Mouse (Mus musculus) layer of hippocampus, adult 9-10 months (tissue): ENCODE data around the gene Myct1.
A peak's percentile ranks its signal among the peaks of the same experiment; 100 is the strongest.

Source experiments
- DNase-seq: peaks from one replicate; pipeline ENCODE4 v3.0.0; 2022; ENCODE audit warnings: low spot score

Gene Myct1

DNA sequence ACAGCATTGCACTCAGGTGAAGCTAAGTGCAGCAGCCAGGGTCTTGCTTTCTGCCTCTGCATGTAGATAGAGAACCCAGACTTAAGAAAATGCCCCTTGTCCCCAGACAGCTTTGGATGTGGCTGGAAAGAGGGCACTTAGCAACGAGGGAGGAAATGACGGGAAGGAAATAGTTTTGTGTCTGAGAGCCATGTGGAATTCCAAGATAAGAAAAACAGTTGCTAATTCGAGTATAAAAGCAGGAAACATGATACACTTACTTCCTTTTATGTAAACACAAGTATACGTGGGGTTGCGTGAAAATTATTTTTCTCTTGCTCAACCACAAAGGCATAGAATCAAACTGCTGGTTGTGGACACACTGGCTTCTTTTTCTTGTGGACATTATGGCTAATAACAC lies at the start of gene Myct1:
Myct1 (plus strand) TSS at position 312 of the 400 bp plus-strand sequence.
- DNase-seq: no peak

DNA sequence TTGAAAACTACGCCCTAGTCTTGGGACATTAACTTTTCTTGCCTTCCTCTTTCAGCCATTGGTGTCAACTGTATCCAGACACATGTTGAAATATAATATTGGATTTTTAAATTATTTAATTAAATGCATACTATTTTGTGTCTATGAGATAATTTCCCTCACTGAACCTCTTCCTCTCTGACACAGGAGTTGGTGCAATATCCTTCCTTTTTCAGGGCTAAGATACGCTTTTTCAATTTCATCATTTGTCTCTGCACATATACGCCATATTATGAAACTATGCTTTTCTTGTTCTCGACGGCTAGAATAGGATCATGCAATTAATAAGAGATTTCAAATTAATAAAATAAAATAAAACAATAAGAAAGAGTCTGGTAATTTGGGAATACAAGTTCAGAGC lies 47.1 kb upstream of the Myct1 start:
- no peak for DNase-seq

DNA sequence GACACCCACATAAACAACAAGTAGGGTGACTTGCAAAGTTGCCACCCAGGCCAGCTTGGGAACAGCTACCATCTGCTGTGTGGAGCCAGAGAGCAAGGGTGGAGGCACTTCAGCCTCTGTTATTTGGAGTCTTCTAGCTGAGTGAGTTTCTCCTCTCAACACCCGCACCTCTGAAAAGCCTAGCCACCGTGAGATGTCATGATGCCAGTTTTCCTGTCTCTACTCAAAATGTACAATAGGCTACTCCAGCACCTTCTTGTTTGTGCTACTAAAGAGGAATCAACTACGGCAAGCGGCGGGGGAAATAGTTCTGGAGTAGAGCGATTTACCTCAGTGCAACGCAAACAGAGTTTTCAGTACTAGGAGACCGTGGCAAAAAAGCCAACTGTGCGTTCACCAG lies 45.8 kb upstream of the Myct1 start:
- no peak for DNase-seq

DNA sequence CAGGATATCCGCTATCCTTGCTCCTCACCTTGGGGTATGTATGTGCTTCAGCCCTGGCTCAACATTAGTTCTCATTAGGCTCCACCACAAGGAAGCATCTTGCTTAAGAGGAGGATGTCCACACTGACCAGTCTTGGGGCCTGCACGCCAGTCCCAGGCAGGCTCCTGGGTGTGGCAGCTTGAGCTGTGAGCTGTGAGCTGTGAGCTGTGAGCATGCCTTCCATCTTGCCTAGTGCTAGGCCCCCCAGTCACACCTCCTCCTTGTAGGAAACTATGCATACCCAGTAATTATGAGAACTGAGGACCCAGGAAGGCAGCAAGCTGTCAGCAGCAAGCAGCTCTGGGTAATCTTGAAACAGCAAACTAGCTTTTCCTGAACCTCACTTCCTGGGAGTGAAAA lies 44.9 kb upstream of the Myct1 start:
- no peak for DNase-seq

DNA sequence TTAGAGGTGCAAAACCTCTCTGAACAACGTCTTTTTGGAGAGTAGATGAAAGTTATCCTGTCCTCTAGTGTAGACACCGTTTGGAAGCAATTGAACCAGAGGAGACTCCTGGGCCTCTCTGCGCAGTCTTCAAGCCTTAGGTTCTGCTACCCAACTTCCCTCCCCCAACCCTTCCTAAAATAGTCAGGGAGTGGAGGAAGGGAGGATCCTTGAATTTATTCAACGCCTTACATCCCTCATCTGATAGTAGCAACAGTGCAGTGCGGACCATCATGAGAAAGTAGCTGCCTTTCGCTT lies 43.8 kb upstream of the Myct1 start:
- DNase-seq: no peak

DNA sequence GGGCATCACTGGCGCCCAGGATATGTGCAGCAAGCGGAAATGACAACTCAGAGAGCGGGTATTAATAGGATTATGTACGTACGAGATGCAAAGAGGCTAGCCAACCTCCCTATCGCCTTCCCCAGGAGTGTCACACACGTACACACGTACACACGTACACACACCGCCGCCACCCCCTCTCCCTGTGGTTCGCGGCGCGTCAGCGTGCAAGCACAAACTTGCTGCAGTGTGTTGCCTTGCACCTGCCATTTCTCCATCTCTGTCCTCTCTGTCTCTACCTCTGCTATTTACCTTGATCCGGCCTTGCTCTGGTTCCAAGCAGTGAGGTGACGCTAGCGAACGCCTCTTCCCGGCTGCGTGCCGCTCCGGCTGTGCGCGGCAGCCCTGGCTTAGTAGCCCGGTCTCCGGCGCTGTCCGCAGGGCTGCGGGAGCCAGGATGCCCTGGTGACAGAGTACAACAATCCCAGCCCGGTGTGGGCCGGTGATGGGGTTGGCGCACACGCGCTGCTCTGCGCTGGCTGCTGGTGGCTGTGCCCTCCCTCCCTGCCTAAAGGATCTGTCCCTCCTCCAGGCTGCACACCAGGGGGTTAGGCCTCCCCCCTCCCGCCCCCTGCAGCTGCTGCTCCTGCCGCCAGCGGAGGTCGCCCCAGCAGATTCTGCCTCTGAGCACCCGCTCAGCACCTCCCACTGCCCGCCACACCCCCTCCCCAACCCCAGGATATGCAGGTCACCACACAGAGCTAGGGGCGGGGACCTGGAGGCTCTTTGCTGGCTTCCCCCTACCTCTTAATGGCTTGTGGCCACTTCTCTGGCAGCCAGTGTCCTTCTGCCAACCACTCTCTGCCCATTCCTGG lies 43.2 kb upstream of the Myct1 start:
- peak; percentile 12 for DNase-seq

DNA sequence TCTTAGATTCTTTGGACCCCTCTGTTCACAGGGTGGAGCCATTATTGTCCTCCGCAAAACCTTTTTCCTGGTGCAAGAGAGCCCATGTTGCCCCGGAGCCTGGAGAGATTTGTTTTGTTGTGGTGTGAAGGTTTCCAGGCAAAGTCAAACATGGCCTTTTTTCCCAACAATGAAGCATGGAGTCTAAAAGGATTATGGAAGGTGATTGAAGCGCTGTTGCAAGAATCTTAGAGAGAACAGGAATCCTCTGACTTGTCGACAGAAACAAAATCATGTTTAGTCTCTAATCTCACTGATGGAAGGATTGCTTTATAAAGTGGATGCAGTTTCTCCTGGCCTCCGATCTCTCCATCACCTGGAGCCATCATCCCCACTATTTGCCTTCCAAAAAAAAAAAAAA lies 42.2 kb upstream of the Myct1 start, which contains the start of gene Syne1:
Syne1 (minus strand) TSS at position 101 of the 400 bp plus-strand sequence.
- DNase-seq: no peak

DNA sequence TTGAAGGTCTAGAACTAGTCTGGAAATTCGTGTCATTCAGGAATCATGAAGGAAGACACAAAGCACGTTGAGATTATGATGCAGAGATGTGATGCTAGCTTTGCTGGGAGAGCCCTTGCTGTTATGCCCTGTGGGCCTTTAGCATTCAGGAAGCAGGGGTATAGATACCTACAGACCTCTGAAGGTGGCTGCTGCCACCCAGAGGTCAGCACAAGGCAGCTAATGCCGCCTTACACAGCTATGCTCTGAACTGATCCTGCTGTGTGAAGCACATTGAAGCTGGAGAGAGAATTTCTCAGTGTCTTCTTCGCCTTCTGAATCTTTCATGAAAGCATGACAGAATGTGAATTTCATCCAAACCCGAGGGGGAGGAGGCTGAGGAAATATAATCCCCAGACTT lies 38.6 kb upstream of the Myct1 start:
- no peak for DNase-seq

DNA sequence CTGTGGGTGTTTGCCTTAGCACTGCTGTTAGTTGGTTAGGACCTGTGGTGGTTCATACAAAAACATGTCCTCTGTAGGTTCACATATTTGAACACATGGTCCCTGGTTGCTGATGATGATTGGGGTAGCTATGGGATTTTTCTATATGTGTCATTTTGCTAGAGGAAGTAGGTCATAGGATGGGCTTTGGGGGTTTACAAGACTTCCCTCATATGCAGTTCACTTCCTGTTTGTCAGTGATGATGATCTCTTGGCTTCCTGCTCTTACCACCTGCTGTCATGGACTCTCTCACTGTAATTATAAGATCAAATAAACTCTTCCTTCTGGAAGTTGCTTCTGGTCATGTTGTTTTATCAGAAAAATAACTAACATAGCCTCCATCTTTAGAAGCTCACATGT lies 34.8 kb upstream of the Myct1 start:
- DNase-seq: no peak

DNA sequence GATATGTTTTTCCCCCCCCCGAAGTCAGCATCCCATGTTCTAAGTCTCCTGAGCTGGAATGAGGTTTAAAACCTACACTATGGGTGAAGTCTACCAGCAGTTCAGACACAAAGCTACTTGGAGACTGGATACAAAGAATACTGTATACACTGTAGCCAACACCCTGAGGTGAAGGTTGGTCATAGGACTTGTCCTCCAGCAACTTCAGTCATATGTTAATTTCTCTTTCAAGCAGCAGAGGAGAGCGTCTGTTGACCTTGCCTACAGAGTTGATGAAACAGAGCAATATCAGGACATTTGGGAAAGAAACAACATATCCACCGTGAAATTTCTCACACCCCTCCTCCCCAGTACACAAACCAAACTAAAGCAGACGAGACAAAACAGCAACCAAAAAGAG lies 33.0 kb upstream of the Myct1 start:
- no peak for DNase-seq

DNA sequence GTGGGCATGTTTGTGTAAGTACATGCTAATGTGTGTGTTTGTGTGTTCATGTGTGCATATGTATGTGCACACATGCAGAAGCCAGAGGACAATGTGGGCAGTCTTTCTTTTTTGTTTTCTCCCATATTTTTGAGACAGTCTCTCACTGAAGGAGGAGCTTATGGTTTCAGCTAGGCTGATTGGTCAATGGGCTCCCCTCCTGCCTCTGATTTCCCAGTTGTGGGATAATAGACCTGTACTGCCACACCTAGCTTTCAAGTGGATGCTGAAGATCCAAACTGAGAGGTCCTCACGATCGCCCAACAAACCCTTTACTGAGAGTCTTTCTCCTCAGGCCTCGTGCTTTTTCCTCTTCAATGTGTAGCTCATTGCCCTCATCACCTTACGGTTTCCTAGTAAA lies 31.9 kb upstream of the Myct1 start:
- no peak for DNase-seq

DNA sequence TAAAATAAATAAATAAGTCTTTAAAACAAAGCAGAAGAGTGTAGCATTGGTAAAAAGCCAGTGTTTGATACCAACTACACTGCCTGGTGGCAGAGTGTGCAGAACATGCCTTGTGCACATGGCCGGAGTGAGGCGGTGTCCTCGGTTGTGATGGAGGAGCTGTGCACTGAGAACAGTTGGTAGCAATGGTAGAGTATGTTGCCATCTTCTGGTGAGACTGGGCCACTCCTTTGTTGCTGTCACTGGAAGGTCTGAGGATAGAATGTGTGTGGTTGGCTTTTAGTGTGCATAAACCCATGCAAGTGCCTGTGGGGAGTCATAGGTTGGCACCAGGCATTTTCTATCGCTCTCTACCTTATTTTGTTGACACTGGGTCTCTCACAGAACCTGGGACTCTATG lies 24.6 kb upstream of the Myct1 start:
- no peak for DNase-seq

DNA sequence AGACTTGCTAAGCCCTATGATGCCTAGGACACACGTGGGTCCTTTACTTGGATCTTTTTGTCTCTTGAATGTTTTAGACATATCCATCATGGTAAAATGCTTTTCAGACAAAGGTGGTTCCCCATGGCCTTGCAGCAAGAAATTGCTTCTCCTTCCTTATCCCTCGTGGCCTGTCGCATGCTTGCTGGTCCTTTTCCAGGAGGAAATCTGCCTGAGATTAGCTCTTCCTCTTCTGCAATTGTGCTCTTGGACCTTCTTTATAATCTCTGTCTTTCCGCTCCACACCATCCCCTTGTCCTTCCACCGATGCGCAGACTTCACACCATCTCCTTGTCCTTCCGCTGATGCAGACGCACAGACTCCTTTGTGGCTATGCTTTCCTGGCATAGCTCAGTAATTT lies 23.5 kb upstream of the Myct1 start:
- DNase-seq: no peak

DNA sequence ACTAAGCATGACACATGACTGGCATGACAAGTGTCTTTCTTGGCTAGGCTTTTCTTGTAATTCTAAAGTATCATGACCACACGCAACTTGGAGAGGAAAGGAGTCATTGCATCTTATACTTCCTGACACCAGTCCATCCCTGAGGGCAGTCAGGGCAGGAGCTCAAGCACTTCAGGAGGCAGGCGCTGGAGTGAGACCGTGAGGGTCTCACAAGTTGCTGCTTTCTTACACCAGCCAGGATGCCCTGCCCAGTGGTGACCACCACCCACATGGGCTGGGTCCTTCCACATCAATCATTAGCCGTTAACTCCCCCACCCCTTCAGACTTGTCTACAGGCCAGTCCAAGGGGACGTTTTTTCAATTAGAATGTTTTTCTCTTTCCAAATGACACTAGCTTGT lies 22.2 kb upstream of the Myct1 start:
- no peak for DNase-seq

DNA sequence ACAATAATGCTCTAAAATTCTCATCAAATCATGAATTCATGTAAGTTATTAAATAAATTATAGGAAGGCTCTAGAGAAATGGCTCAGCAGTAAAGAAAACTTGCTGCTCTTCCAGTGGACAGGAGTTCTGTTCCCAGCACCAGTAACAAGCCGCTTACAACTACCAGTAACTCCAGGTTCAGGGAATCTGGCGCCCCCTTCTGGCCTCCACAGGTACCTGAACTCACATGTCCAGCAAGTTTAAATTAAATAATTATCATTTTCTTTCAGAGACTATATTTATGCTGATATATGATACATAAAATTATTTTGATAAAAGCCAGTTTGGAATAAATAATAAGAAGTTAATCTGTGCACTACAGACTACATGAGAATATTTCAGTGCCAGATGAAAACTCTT lies 20.2 kb upstream of the Myct1 start:
- DNase-seq: no peak

DNA sequence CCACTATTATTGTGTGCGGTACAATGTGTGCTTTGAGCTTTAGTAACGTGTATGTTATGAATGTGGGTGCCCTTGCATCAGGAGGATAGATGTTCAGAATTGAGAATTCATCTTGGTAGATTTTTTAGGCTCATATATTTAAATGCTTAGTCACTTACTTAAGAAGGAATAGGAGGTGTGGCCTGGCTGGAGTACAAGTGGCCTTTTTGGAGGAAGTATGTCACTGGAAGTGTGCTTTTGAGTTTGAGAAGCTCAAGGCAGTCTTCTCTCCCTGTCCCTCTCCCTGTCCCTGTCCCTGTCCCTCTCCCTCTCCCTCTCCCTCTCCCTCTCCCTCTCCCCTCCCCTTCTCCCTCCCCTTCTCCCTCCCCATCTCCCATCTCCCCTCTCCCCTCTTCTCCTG lies 2.5 kb upstream of the Myct1 start:
- no peak for DNase-seq

DNA sequence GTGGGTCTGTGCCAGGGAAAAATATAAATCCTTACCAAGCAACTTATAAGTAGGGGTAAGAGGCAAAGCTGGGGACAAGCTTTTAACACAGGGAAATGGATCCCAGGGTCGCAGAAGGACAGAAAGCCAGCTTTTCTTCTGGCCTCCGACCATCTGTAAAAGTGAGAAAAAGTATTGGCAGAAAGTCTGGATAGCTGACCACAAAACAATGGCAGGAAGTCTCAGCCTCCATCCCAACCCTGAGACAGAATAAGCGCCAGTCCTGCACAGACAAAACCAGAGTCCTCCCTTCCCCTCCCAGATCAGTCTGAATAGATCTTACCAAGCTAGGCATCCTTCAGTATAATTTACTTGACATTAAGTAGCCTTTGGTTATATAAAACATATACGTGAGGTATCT lies 1.6 kb upstream of the Myct1 start:
- no peak for DNase-seq

DNA sequence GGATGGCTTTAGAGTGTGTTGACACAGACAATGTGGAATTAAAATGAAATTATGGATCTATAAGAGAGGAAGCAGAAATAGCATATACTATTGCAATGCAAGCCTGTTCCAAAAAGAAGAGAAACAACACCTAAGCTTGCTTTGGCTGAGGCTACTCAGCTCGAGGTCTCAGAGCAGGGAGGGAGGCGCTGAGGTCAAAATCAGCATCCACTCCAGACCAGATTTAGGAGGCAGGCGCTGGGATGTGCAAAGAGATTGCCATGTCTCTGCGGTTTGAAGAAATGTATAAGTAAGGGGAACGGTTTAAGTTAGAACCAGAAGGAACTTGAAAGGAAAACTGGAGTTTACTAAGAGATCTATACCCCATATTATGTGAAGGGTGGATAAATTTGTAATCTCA lies 882 bp downstream of the Myct1 start:
- DNase-seq: no peak

DNA sequence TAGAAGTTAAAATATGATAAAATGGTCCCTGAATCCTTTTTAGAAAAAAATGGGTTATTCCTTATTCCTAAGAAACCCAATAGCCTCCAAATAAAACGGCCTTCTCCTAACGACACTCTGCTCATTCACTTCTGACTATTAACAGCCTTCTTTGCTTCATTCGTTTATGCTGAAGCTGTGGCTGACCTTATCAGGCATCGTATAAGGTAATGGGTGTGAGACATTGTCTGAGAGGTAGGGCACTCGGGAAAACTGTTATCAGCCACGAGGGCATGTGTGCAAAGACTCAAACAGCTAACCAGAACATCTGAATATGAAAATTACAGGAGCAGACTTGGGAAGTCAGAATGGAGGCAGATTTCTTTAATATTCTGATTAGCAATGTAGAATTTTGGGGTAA lies 3.0 kb downstream of the Myct1 start:
- DNase-seq: no peak

DNA sequence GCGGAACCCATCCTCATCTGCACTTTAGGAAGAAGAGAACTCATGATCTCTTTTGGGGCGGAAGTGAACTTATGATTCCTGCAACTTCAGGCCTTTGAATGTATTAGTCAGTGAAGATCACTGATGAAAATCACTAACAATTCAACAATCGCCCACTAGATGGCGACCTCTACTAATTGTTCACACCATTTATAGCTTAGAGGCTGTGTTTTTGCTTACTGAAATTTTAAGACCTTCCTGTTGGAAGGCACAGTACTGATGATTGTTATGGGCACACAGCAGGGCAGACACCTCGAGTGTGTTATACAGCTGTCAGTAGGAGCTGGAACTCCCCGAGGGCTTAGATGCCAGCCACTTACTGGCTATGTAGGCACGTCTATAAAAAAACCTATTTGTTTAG lies 6.5 kb downstream of the Myct1 start:
- DNase-seq: peak; percentile 65

DNA sequence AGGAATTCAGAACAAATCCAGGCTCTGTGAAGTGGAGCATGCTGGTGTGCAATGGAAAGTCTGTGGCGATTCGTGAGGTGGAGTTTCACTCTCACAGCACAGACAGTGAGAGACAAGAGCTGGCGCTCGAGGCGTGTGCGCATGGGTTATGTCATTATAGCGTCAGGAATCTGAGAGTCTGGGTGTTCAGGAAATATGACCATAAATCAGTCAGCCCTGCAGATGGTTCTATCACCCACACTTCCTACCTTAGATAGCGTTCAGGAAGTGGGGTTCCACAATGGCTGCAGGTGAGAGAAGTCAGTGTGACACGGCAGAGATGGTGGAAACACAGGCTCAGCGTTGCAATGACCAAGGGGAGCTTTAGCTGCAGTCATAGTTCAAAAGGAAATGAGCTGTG lies 9.9 kb downstream of the Myct1 start:
- DNase-seq: no peak

DNA sequence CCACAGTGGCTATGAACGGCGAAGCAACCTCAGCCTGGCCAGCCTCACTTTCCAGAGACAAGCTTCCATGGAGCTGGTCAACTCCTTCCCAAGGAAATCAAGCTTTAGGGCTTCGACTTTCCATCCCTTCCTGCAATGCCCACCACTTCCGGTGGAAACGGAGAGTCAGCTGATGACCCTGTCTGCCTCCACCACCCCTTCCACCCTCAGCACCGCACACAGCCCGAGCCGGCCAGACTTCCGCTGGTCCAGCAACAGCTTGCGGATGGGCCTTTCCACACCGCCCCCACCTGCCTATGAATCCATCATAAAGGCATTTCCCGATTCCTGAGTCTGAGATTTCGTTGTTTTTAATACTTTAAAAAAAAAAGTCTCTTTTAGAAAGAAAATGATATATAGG lies 10.8 kb downstream of the Myct1 start:
- no peak for DNase-seq

DNA sequence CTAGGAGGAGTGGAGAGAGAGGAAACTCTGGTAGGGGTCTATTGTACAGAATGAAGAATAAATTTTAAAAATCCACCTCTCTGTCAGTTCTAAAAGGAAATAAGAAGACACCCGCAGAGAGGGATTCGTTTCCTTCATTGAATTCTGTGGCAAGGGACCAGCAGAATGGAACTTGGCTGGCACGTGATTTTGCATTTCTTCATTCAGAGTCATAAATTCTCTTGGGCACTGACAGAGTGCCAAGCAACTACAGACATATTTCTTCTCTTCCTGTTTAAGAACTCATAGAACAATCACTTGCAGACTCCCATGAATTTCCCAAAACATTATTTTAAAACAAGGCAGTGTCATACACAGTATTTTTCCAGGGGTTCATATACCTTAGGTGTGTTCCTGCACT lies 15.3 kb downstream of the Myct1 start:
- DNase-seq: no peak

DNA sequence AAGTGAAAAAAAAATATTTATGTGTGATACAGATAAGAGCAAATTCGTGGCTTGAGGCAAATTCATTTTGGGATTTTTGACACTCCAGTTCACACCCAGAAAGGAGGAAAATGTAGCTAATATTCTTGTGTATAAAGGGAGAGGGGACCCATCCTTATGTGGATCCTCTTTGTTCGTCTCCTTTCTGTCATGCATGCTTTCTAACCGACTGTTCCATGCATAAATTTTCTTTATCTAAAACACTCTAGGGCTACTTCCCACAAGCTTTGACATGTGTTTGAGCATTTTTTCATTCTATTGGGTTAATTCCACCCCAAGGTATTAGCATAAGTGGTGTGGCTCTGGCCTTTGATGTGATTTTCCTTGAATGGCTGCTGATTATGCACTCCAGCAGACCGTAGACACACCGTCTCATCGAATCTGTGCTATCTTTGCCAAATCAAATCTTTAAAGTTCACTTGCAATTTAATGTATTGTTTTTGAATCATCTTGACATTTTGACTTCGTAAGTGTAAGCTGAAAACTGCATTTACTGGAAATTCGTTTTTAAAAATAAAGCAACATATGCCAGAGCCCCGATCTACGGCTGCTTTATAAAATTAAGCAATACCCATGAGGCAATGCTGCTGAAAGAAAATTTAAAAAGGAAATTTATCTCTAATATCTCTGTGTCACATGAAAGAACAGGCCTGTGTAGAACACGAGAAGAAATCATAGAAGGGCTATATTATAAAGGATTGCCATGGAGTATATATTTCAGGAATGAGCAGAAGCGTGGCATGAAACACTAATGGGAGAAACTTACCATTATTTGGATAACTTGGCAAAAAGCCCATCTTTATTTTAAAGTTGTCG lies 21.8 kb downstream of the Myct1 start:
- DNase-seq: no peak
